Mouse (Mus musculus) megakaryocyte, embryonic 14.5 days (primary cell): ENCODE results near the gene Serhl. TPM values are rescaled to one million over a fixed set of nuclear protein-coding genes. Genes with fewer than 3 reads are reported as not detected.

Source experiments
- H3K27me3 ChIP-seq: replicated peaks from 2 replicates; pipeline ENCODE3; 2012; ENCODE audit warnings: inconsistent platforms
- H3K36me3 ChIP-seq: replicated peaks from 2 replicates; pipeline ENCODE3; 2012; ENCODE audit warnings: low read length, inconsistent platforms, mixed read lengths
- H3K4me1 ChIP-seq: 2 replicates; pipeline ENCODE4 v1.6.1; 2012; ENCODE audit warnings: inconsistent platforms
- H3K4me3 ChIP-seq: replicated peaks from 2 replicates; pipeline ENCODE3; 2012; ENCODE audit warnings: moderate library complexity, mild to moderate bottlenecking, inconsistent platforms
- H3K9me3 ChIP-seq: 2 replicates; pipeline ENCODE4 v1.6.1; 2012; ENCODE audit warnings: inconsistent platforms
- FLI1 ChIP-seq: IDR thresholded peaks from 2 replicates; pipeline ENCODE4 v1.6.1; 2012; ENCODE audit warnings: low read length, inconsistent platforms, mixed read lengths
- GATA1 ChIP-seq: IDR thresholded peaks from 3 replicates; pipeline ENCODE4 v1.6.1; 2012; ENCODE audit warnings: mixed read lengths, low read length, inconsistent platforms, borderline replicate concordance
- polyA plus RNA-seq: library from polyadenylated mRNA; stranded (reverse); fragments of >175 nt; gene quantifications from 2 replicates; pipeline ENCODE4 v1.2.3, GENCODE M21; 2012; ENCODE audit warnings: low replicate concordance; ENCODE audit not compliant: insufficient read depth

Gene Serhl
- polyA plus RNA-seq, 1 experiment, result 4.7 TPM

- H3K4me1 ChIP-seq, result peaks cover 13% of the 10 kb centered on the region
- H3K9me3 ChIP-seq, result peaks cover 16% of the 10 kb centered on the region
- peaks cover 49% of the 10 kb centered on the region for H3K27me3 ChIP-seq
- H3K4me3 ChIP-seq, result peak overlapping the region; percentile 72
- TF ChIP-seq GATA1, result no peak
- no peak for TF ChIP-seq FLI1
- no peaks in the 10 kb centered on the region for H3K36me3 ChIP-seq
Measured at GRCm38 (mm10) chr15:83075607-83076525, 13.4 kb upstream of the Serhl start.

GRCm38 (mm10) chr15:83083530-83083929, 5.8 kb upstream of the Serhl start:
- TF ChIP-seq GATA1 (no peak), FLI1 (no peak)
- no peaks in the 10 kb centered on the region for H3K36me3 ChIP-seq
- no peaks in the 10 kb centered on the region for H3K9me3 ChIP-seq
- H3K27me3 ChIP-seq, result peaks cover 50% of the 10 kb centered on the region
- H3K4me1 ChIP-seq, result peaks cover 19% of the 10 kb centered on the region
- no peak overlapping the region for H3K4me3 ChIP-seq

GRCm38 (mm10) chr15:83084022-83084640, 5.2 kb upstream of the Serhl start:
- Histone ChIP-seq H3K36me3 (no peaks in the 10 kb centered on the region), H3K27me3 (peaks cover 50% of the 10 kb centered on the region), H3K4me1 (peaks cover 22% of the 10 kb centered on the region), H3K4me3 (peak overlapping the region; percentile 21), H3K9me3 (no peaks in the 10 kb centered on the region)
- TF ChIP-seq GATA1 (no peak), FLI1 (no peak)

- Histone ChIP-seq H3K4me1 (peaks cover 25% of the 10 kb centered on the region), H3K4me3 (no peak overlapping the region), H3K27me3 (peaks cover 59% of the 10 kb centered on the region), H3K9me3 (no peaks in the 10 kb centered on the region), H3K36me3 (no peaks in the 10 kb centered on the region)
- TF ChIP-seq GATA1, result no peak
- TF ChIP-seq FLI1, result no peak
Measured at GRCm38 (mm10) chr15:83085901-83086300, 3.4 kb upstream of the Serhl start.

GRCm38 (mm10) chr15:83086636-83087328, 2.5 kb upstream of the Serhl start:
- peaks cover 53% of the 10 kb centered on the region for H3K27me3 ChIP-seq
- no peak overlapping the region for H3K4me3 ChIP-seq
- H3K4me1 ChIP-seq, result peaks cover 27% of the 10 kb centered on the region
- H3K36me3 ChIP-seq, result no peaks in the 10 kb centered on the region
- TF ChIP-seq GATA1 (no peak), FLI1 (no peak)
- H3K9me3 ChIP-seq, result no peaks in the 10 kb centered on the region

- TF ChIP-seq GATA1 (no peak), FLI1 (no peak)
- H3K4me1 ChIP-seq, result peaks cover 27% of the 10 kb centered on the region
- no peaks in the 10 kb centered on the region for H3K9me3 ChIP-seq
- no peaks in the 10 kb centered on the region for H3K36me3 ChIP-seq
- no peak overlapping the region for H3K4me3 ChIP-seq
- H3K27me3 ChIP-seq, result peaks cover 41% of the 10 kb centered on the region
Measured at GRCm38 (mm10) chr15:83088495-83089428, 544 bp upstream of the Serhl start.

- Histone ChIP-seq H3K4me3 (no peak overlapping the region), H3K27me3 (peaks cover 35% of the 10 kb centered on the region), H3K36me3 (no peaks in the 10 kb centered on the region), H3K4me1 (peaks cover 12% of the 10 kb centered on the region), H3K9me3 (no peaks in the 10 kb centered on the region)
- no peak for TF ChIP-seq FLI1
Measured at GRCm38 (mm10) chr15:83090874-83091273, 1.6 kb downstream of the Serhl start.

- H3K9me3 ChIP-seq, result no peaks in the 10 kb centered on the region
- TF ChIP-seq FLI1, result no peak
- no peak for TF ChIP-seq GATA1
Measured at GRCm38 (mm10) chr15:83093687-83094086, 4.4 kb downstream of the Serhl start.

GRCm38 (mm10) chr15:83095950-83096349, 6.6 kb downstream of the Serhl start:
- Histone ChIP-seq H3K36me3 (no peaks in the 10 kb centered on the region), H3K4me3 (no peak overlapping the region), H3K27me3 (peaks cover 15% of the 10 kb centered on the region), H3K9me3 (no peaks in the 10 kb centered on the region), H3K4me1 (peaks cover 35% of the 10 kb centered on the region)
- TF ChIP-seq GATA1, result no peak
- no peak for TF ChIP-seq FLI1

More at GRCm38 (mm10) chr15:83093687-83094086, 4.4 kb downstream of the Serhl start:
- Histone ChIP-seq H3K36me3 (no peaks in the 10 kb centered on the region), H3K4me1 (peaks cover 19% of the 10 kb centered on the region), H3K4me3 (no peak overlapping the region), H3K27me3 (peaks cover 27% of the 10 kb centered on the region)
